Mouse (Mus musculus): Measurements from ENCODE around the gene Vmn1r62. TPM values are rescaled to one million over a fixed set of nuclear protein-coding genes. Genes with fewer than 3 reads are reported as not detected.

Vmn1r62 gene
- polyA plus RNA-seq (2017; shearing (Covaris generic)), result 0.82 TPM

GRCm38 (mm10) chr7:5673331-5673730 is at the start of gene Vmn1r62:
Gene Vmn1r62 (plus strand): TSS chr7:5673631.

Other genes with a start within 250 kb of the Vmn1r62 start
- gene Vmn1r59, start 216.9 kb upstream of the Vmn1r62 start, polyA plus RNA-seq (2017; shearing (Covaris generic)), result not detected
- not detected for gene Vmn2r28, start 179.7 kb upstream of the Vmn1r62 start, polyA plus RNA-seq (2017; shearing (Covaris generic))
- gene Vmn1r60, start 126.3 kb upstream of the Vmn1r62 start, polyA plus RNA-seq (2017; shearing (Covaris generic)), result not detected
- 0.11 TPM for gene Vmn1r61, start 60.3 kb upstream of the Vmn1r62 start, polyA plus RNA-seq (2017; shearing (Covaris generic))
- not detected for gene Vmn1r63, start 131.8 kb downstream of the Vmn1r62 start, polyA plus RNA-seq (2017; shearing (Covaris generic))
- gene Vmn1r64, start 210.9 kb downstream of the Vmn1r62 start, polyA plus RNA-seq (2017; shearing (Covaris generic)), result not detected

All from naive thymus-derived CD4-positive, alpha-beta T cell, adult 5 months (primary cell).